Mouse (Mus musculus): ENCODE data around the gene Pdcl3. TPM values are rescaled to one million over a fixed set of nuclear protein-coding genes. Genes with fewer than 3 reads are reported as not detected.
A peak's percentile ranks its signal among the peaks of the same experiment; 100 is the strongest.
"Not testable (repeated sequence)": the region's sequence is repeated elsewhere in the genome, so short reads cannot be mapped to it uniquely, and the experiment has no call there.

Pdcl3 gene
- polyA plus RNA-seq, 1 experiment from 2014 or later: 168 TPM

DNA sequence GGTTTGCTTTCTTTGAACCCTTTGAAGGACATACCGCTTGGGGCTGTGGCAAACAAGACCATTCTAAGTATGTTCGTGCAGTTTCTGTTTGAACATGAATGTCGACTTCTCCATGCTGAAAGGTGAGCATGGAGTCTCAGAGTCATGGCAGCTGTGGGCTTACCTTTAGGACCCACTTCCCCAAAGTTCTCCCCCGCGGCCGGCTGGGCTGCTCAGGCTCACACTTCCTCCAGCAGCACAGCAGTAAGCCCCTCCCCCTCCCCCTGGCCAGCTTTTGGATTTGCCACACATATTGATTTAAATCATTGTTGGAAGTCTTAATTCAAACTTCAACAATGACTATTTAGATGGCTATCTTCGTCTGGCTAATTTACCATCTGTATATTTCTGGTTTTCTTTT, 44.7 kb downstream of the Pdcl3 start:
- peak overlapping the region; percentile 41 for H3K4me2 ChIP-seq (replicated peaks)
- peaks cover 7% of the 10 kb centered on the region for H3K4me1 ChIP-seq
- WGBS: 13% methylated on average over 7 of the region's 7 CpGs
- H3K9me3 ChIP-seq (replicated peaks): 0 out of 2 replicates have a peak, but pooled peaks cover 6% of the 10 kb centered on the region
- no peak overlapping the region for H3K27ac ChIP-seq
- no peaks in the 10 kb centered on the region for H3K36me3 ChIP-seq
- H3K27me3 ChIP-seq: peaks cover 7% of the 10 kb centered on the region
- no peak for ATAC-seq (ENCODE audit: low FRiP score)
- H3K4me3 ChIP-seq: peak overlapping the region; percentile 11; the same call in 1 of the 2 replicates
- H3K9ac ChIP-seq: no peak overlapping the region

DNA sequence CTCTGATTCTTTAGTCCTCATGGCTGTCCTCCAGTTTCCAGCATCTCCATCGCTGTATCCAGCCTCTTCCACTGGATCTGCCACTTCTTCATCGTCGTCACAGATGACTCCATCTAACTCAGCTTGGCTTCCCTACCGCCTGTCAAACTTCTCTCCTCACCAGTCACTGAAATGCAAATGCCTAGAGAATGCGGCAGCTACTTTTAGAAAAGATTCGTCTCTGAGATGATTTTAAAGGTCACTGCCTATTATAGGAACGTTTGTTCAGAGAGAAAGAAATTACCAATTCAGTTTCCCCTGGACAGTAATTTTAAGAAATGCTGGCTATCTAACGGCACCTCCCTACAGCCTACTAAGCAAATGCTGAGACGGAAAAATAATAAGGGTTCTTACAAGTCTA, 50.4 kb downstream of the Pdcl3 start:
- no peak overlapping the region for H3K4me2 ChIP-seq (replicated peaks)

DNA sequence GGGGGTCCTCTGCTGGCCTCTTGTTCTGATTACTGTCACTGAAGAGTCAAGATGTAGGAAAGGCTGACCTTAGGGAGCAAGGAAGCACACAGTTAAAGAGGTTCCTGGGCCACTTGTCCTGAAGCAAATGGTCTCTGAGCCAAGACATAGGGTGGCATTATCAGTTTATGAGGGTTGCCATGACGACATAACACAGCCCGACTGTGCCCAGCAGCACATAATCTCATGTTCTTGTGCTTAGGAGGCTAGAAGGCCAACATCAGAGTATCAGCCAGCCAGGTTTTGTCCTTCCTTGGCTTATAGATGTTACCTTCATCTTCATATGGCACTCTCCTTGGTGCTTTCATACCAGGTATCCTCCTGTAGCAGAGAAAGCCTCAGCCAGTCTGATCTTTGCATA, 56.8 kb downstream of the Pdcl3 start:
- H3K4me3 ChIP-seq: no peak overlapping the region
- ATAC-seq (ENCODE audit: low FRiP score): no peak
- H3K9ac ChIP-seq: no peak overlapping the region
- WGBS: 78% methylated on average over 2 of the region's 2 CpGs
- H3K27me3 ChIP-seq: no peaks in the 10 kb centered on the region
- no peaks in the 10 kb centered on the region for H3K36me3 ChIP-seq
- no peaks in the 10 kb centered on the region for H3K9me3 ChIP-seq (replicated peaks)
- H3K4me2 ChIP-seq (replicated peaks): no peak overlapping the region
- no peaks in the 10 kb centered on the region for H3K4me1 ChIP-seq
- H3K27ac ChIP-seq: no peak overlapping the region

More for the DNA sequence above, 50.4 kb downstream of the Pdcl3 start:
- Histone ChIP-seq H3K4me1 (no peaks in the 10 kb centered on the region), H3K36me3 (no peaks in the 10 kb centered on the region), H3K4me3 (no peak overlapping the region), H3K9me3 (replicated peaks) (0 out of 2 replicates have a peak, but pooled peaks cover 6% of the 10 kb centered on the region), H3K27ac (no peak overlapping the region), H3K9ac (no peak overlapping the region), H3K27me3 (no peaks in the 10 kb centered on the region)
- 89% methylated on average over 9 of the region's 9 CpGs for WGBS
- ATAC-seq (ENCODE audit: low FRiP score): no peak

DNA sequence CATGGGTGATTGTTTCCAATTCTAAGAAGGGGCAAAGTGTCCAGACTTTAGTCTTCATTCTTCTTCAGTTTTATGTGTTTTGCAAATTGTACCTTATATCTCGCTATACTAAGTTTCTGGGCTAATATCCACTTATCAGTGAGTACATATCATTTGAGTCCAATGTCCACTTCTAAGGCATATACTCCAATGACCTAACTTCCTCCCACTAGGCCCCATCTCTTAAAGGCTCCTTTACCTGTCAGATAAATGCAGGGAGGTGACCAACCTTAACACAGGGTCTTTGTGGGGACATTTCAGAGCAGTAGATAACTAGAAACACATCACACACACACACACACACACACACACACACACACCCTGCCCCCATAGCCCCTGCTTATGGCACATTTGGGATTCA, 59.0 kb downstream of the Pdcl3 start:
- not testable (repeated sequence) for H3K9ac ChIP-seq; H3K27ac ChIP-seq; H3K4me3 ChIP-seq; H3K36me3 ChIP-seq; H3K4me2 ChIP-seq (replicated peaks); ATAC-seq (ENCODE audit: low FRiP score); H3K27me3 ChIP-seq; H3K4me1 ChIP-seq
- WGBS: 86% methylated on average over 1 of the region's 1 CpGs
- peaks cover 12% of the 10 kb centered on the region; the same call in 1 of the 2 replicates for H3K9me3 ChIP-seq (replicated peaks)

DNA sequence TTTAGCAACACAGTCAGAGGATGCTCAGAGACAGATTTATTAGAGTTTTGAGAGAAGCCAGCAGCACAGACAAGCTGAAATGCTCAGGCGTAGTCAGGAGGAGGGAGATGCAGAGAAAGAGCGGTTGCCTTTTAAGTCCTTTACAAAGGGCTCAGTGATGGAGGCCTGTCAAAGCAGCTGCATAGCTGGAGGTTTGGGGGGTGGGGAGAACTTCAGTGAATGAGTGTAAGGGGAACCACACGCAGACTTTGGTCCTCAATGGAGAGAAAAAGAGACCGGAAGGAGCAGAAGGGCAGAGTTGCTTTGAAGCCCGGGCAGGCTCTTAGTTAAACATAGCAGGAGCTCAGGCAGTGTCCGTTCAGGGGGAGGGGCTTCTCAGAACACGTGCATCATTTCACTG, 61.3 kb downstream of the Pdcl3 start:
- ATAC-seq (ENCODE audit: low FRiP score): no peak
- no peak overlapping the region for H3K27ac ChIP-seq
- no peak overlapping the region for H3K9ac ChIP-seq
- H3K27me3 ChIP-seq: no peaks in the 10 kb centered on the region
- H3K4me2 ChIP-seq (replicated peaks): no peak overlapping the region
- H3K4me3 ChIP-seq: no peak overlapping the region
- no peaks in the 10 kb centered on the region for H3K4me1 ChIP-seq
- WGBS: 17% methylated on average over 7 of the region's 7 CpGs
- H3K36me3 ChIP-seq: no peaks in the 10 kb centered on the region
- H3K9me3 ChIP-seq (replicated peaks): peaks cover 13% of the 10 kb centered on the region; the same call in 1 of the 2 replicates

Other genes starting within 250 kb of the Pdcl3 start
- gene Lonrf2, start 148.9 kb upstream of the Pdcl3 start, polyA plus RNA-seq (2016; fragmentation: Nextera tagmentation; extraction: Ambion mirVana): 7.6 and 8.2 TPM in 2 replicates
- gene Chst10, start 87.4 kb upstream of the Pdcl3 start, polyA plus RNA-seq (2016; fragmentation: Nextera tagmentation; extraction: Ambion mirVana): 31.0 and 32.4 TPM in 2 replicates
- 0.56 and 1.3 TPM in 2 replicates for gene Nms, start 46.5 kb upstream of the Pdcl3 start, polyA plus RNA-seq (2016; fragmentation: Nextera tagmentation; extraction: Ambion mirVana)
- 0.15 and 0.63 TPM in 2 replicates for gene Npas2, start 208.1 kb downstream of the Pdcl3 start, polyA plus RNA-seq (2016; fragmentation: Nextera tagmentation; extraction: Ambion mirVana)

All from hindbrain, embryonic 12.5 days (tissue).